Mouse (Mus musculus) thymus, postnatal 0 days (tissue): ENCODE data around the gene Usp4. TPM values are rescaled to one million over a fixed set of nuclear protein-coding genes. Genes with fewer than 3 reads are reported as not detected.
A peak's percentile ranks its signal among the peaks of the same experiment; 100 is the strongest.
"Not testable (repeated sequence)": the region's sequence is repeated elsewhere in the genome, so short reads cannot be mapped to it uniquely, and the experiment has no call there.

Source experiments
- DNase-seq: peaks from one replicate; pipeline ENCODE4 v3.0.0-alpha.2; 2015; ENCODE audit warnings: low spot score
- polyA plus RNA-seq: library from polyadenylated mRNA; unstranded; fragments of >200 nt; fragmentation: Nextera tagmentation; extraction: Ambion mirVana; gene quantifications from 2 replicates; pipeline ENCODE4 v1.2.1, GENCODE M21; 2015

The Usp4 gene
- polyA plus RNA-seq: 83.7 and 93.1 TPM in 2 replicates

- peak; percentile 86 for DNase-seq
These were observed at the start of gene Usp4 for GRCm38 (mm10) chr9:108347540-108348289. TSS of gene Usp4 (plus strand) at chr9:108347853.

- no peak for DNase-seq
These were observed 45.8 kb upstream of the Usp4 start for GRCm38 (mm10) chr9:108301853-108302252.

- DNase-seq: no peak
These were observed 42.9 kb upstream of the Usp4 start for GRCm38 (mm10) chr9:108304716-108305115.

GRCm38 (mm10) chr9:108305170-108305569 is 42.5 kb upstream of the Usp4 start:
- no peak for DNase-seq

GRCm38 (mm10) chr9:108305629-108306520 is 41.8 kb upstream of the Usp4 start, which contains the start of the genes Rhoa and Tcta:
TSS of gene Rhoa (plus strand) at chr9:108306129.
TSS of gene Tcta (minus strand) at chr9:108306160.
- DNase-seq: peak; percentile 100

- peak; percentile 86 for DNase-seq
These were observed 41.1 kb upstream of the Usp4 start for GRCm38 (mm10) chr9:108306571-108306980.

- peak; percentile 11 for DNase-seq
These were observed 40.4 kb upstream of the Usp4 start for GRCm38 (mm10) chr9:108307021-108307807.

- no peak for DNase-seq
These were observed 39.5 kb upstream of the Usp4 start for GRCm38 (mm10) chr9:108308141-108308540.

GRCm38 (mm10) chr9:108317572-108317971 is 30.1 kb upstream of the Usp4 start:
- no peak for DNase-seq

- DNase-seq: no peak
These were observed 29.2 kb upstream of the Usp4 start for GRCm38 (mm10) chr9:108318462-108318861.

- DNase-seq: not testable (repeated sequence)
These were observed 25.6 kb upstream of the Usp4 start for GRCm38 (mm10) chr9:108322054-108322453.

GRCm38 (mm10) chr9:108324784-108325183 is 22.9 kb upstream of the Usp4 start:
- no peak for DNase-seq

GRCm38 (mm10) chr9:108325811-108326210 is 21.8 kb upstream of the Usp4 start:
- DNase-seq: no peak

GRCm38 (mm10) chr9:108337848-108338550 is 9.7 kb upstream of the Usp4 start:
- DNase-seq: no peak

GRCm38 (mm10) chr9:108338551-108338885 is 9.1 kb upstream of the Usp4 start:
- no peak for DNase-seq

- peak; percentile 93 for DNase-seq
These were observed 8.5 kb upstream of the Usp4 start, which contains the start of gene Gpx1 for GRCm38 (mm10) chr9:108338886-108339781. TSS of gene Gpx1 (plus strand) at chr9:108338903.

GRCm38 (mm10) chr9:108339886-108340257 is 7.8 kb upstream of the Usp4 start:
- no peak for DNase-seq

- peak; percentile 60 for DNase-seq
These were observed 7.2 kb upstream of the Usp4 start for GRCm38 (mm10) chr9:108340258-108341138.

- no peak for DNase-seq
These were observed 6.5 kb upstream of the Usp4 start for GRCm38 (mm10) chr9:108341139-108341475.
